Mouse (Mus musculus): Measurements from ENCODE around the gene Zeb2. TPM values are rescaled to one million over a fixed set of nuclear protein-coding genes. Genes with fewer than 3 reads are reported as not detected.

The Zeb2 gene
- polyA plus RNA-seq, 1 experiment from 2014 or later = 50.2 TPM

- Histone ChIP-seq H3K4me3 (replicated peaks) (no peak overlapping the region), H3K36me3 (no peaks in the 10 kb centered on the region; the same call in 1 of the 2 replicates), H3K4me1 (replicated peaks) (peaks cover 6% of the 10 kb centered on the region; the same call in 1 of the 2 replicates), H3K27me3 (no peaks in the 10 kb centered on the region), H3K9ac (replicated peaks) (no peak overlapping the region), H3K9me3 (no peaks in the 10 kb centered on the region), H3K27ac (no peak overlapping the region), H3K4me2 (replicated peaks) (no peak overlapping the region)
- WGBS = 74% methylated on average over 5 of the region's 5 CpGs
- no peak for ATAC-seq
Observed at GRCm38 (mm10) chr2:45017186-45017800, 99.9 kb downstream of the Zeb2 start.

GRCm38 (mm10) chr2:45013325-45013724 lies 103.9 kb downstream of the Zeb2 start:
- no peak overlapping the region for H3K27ac ChIP-seq
- no peak overlapping the region for H3K9ac ChIP-seq (replicated peaks)
- no peak overlapping the region for H3K4me2 ChIP-seq (replicated peaks)
- H3K9me3 ChIP-seq = no peaks in the 10 kb centered on the region
- no peak overlapping the region for H3K4me3 ChIP-seq (replicated peaks)
- no peaks in the 10 kb centered on the region for H3K27me3 ChIP-seq
- no peak for ATAC-seq
- no peaks in the 10 kb centered on the region for H3K4me1 ChIP-seq (replicated peaks)
- 94% methylated on average over 5 of the region's 5 CpGs for WGBS
- H3K36me3 ChIP-seq = peaks cover 4% of the 10 kb centered on the region; the same call in 1 of the 2 replicates

DNA sequence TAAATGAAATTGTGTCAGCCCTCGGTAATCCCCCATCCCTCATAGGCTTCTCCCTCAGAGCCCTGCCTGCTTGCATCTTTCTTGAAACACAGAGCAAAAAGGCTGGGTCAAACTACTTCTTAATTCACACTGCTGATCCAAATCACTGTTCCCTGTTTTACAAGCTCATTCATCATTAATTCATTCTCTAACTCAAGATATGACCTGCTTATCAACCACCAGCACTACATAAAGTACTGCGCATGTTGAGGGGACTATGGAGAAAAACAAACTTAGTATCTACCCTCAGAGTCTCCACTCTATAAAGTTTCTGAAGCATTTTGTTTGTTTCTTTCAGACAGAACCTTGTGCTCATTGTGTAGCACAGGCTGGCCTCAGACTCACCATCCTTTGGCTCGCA lies 104.5 kb downstream of the Zeb2 start:
- ATAC-seq = no peak
- WGBS = 82% methylated on average over 3 of the region's 3 CpGs

DNA sequence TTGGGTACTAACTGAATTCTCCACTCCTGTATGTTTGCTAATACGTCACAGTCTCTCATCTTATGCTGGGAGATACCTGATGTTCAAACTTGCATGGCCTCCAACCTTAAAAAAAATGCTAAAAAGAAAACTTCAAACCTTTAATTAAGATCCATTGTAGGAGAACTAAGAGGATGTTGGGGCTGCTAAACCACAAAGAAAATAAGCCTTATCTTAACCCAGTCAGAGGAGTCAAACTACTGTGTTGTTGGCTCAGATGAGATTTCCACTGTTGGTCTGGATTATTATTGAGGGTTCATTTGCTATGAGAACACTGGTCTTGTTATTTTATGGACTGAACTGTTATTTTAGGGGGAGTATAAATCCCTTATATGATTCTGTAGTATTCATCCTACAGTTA lies 106.5 kb downstream of the Zeb2 start:
- no peaks in the 10 kb centered on the region for H3K27me3 ChIP-seq
- no peaks in the 10 kb centered on the region for H3K4me1 ChIP-seq (replicated peaks)
- 100% methylated on average over 1 of the region's 1 CpGs for WGBS
- H3K27ac ChIP-seq = no peak overlapping the region
- ATAC-seq = no peak
- no peaks in the 10 kb centered on the region for H3K9me3 ChIP-seq
- H3K36me3 ChIP-seq = peaks cover 4% of the 10 kb centered on the region; the same call in 1 of the 2 replicates
- H3K4me3 ChIP-seq (replicated peaks) = no peak overlapping the region
- H3K4me2 ChIP-seq (replicated peaks) = no peak overlapping the region
- H3K9ac ChIP-seq (replicated peaks) = no peak overlapping the region

More for the DNA sequence above, 104.5 kb downstream of the Zeb2 start:
- no peak overlapping the region for H3K4me3 ChIP-seq (replicated peaks)
- no peak overlapping the region for H3K4me2 ChIP-seq (replicated peaks)
- H3K9me3 ChIP-seq = no peaks in the 10 kb centered on the region
- H3K36me3 ChIP-seq = peaks cover 4% of the 10 kb centered on the region; the same call in 1 of the 2 replicates
- no peak overlapping the region for H3K9ac ChIP-seq (replicated peaks)
- H3K27me3 ChIP-seq = no peaks in the 10 kb centered on the region
- no peak overlapping the region for H3K27ac ChIP-seq
- H3K4me1 ChIP-seq (replicated peaks) = no peaks in the 10 kb centered on the region

GRCm38 (mm10) chr2:44999906-45000305 lies 117.3 kb downstream of the Zeb2 start:
- H3K27ac ChIP-seq = no peak overlapping the region

DNA sequence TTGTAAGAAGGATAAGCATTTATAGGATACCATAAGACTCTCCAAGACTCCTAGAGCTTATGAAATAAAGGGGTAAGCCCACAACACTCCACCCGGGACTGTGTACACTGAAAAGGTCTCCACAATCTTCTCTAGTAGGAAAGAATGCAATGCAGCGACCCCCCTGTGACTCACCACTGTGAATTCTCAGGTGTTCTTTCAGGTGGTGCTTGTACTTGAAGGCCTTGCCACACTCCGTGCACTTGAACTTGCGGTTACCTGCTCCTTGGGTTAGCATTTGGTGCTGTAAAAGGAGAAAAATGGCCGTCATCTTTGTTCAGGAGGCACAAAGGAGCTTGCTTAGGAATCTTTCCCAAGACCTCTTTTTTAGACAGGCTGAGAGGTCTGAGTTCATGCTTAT lies 118.5 kb downstream of the Zeb2 start:
- Histone ChIP-seq H3K36me3 (peaks cover 49% of the 10 kb centered on the region), H3K4me1 (replicated peaks) (no peaks in the 10 kb centered on the region; the same call in 1 of the 2 replicates), H3K27me3 (no peaks in the 10 kb centered on the region), H3K9me3 (no peaks in the 10 kb centered on the region), H3K4me2 (replicated peaks) (no peak overlapping the region), H3K4me3 (replicated peaks) (no peak overlapping the region), H3K27ac (no peak overlapping the region), H3K9ac (replicated peaks) (no peak overlapping the region)
- ATAC-seq = no peak
- WGBS = 97% methylated on average over 5 of the region's 5 CpGs

More at GRCm38 (mm10) chr2:44999906-45000305, 117.3 kb downstream of the Zeb2 start:
- H3K4me3 ChIP-seq (replicated peaks) = no peak overlapping the region
- H3K9me3 ChIP-seq = no peaks in the 10 kb centered on the region
- ATAC-seq = no peak
- peaks cover 44% of the 10 kb centered on the region for H3K36me3 ChIP-seq
- H3K27me3 ChIP-seq = no peaks in the 10 kb centered on the region
- no peak overlapping the region for H3K9ac ChIP-seq (replicated peaks)
- no peak overlapping the region for H3K4me2 ChIP-seq (replicated peaks)
- H3K4me1 ChIP-seq (replicated peaks) = no peaks in the 10 kb centered on the region; the same call in 1 of the 2 replicates
- WGBS = 59% methylated on average over 6 of the region's 6 CpGs

GRCm38 (mm10) chr2:44981646-44982045 lies 135.5 kb downstream of the Zeb2 start:
- H3K27me3 ChIP-seq = 0 out of 2 replicates have a peak, but pooled peaks cover 3% of the 10 kb centered on the region
- no peak overlapping the region for H3K9ac ChIP-seq (replicated peaks)
- peaks cover 22% of the 10 kb centered on the region for H3K4me1 ChIP-seq (replicated peaks)
- ATAC-seq = no peak
- no peak overlapping the region for H3K4me3 ChIP-seq (replicated peaks)
- H3K9me3 ChIP-seq = no peaks in the 10 kb centered on the region
- H3K27ac ChIP-seq = no peak overlapping the region
- no peak overlapping the region for H3K4me2 ChIP-seq (replicated peaks)
- 93% methylated on average over 3 of the region's 3 CpGs for WGBS
- H3K36me3 ChIP-seq = no peaks in the 10 kb centered on the region

- 0 out of 2 replicates have a peak, but pooled peaks cover 3% of the 10 kb centered on the region for H3K27me3 ChIP-seq
- peak overlapping the region; percentile 36; the same call in 1 of the 2 replicates for H3K9ac ChIP-seq (replicated peaks)
- peak overlapping the region; percentile 63 for H3K4me2 ChIP-seq (replicated peaks)
- H3K36me3 ChIP-seq = no peaks in the 10 kb centered on the region
- ATAC-seq = peak; percentile 70
- H3K27ac ChIP-seq = no peak overlapping the region
- peaks cover 18% of the 10 kb centered on the region for H3K4me1 ChIP-seq (replicated peaks)
- peak overlapping the region; percentile 36 for H3K4me3 ChIP-seq (replicated peaks)
- no peaks in the 10 kb centered on the region for H3K9me3 ChIP-seq
- WGBS = 5% methylated on average over 18 of the region's 18 CpGs
Observed at GRCm38 (mm10) chr2:44979042-44979721, 138.0 kb downstream of the Zeb2 start.

DNA sequence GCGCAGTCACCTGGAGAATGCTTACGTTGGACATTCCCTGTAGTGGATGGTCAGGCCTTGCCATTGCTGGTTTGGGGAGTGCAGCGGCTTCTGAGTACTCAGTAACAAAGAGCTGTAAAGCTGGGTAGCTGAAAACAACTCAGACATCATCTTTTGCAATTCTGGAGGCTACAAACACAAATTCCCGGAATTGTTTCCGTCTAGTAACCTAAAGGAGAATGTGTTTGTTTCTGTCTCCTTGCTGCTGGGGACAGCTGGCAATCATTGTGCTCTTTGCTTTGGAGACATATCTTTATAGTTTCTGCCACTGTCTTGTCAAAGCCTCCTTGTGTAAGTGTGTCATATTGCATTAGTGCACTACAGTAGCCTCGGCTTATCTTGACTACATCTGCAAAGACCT lies 139.2 kb downstream of the Zeb2 start:
- 0 out of 2 replicates have a peak, but pooled peaks cover 3% of the 10 kb centered on the region for H3K27me3 ChIP-seq
- H3K4me3 ChIP-seq (replicated peaks) = no peak overlapping the region
- no peak for ATAC-seq
- H3K9ac ChIP-seq (replicated peaks) = no peak overlapping the region
- peaks cover 18% of the 10 kb centered on the region for H3K4me1 ChIP-seq (replicated peaks)
- H3K9me3 ChIP-seq = no peaks in the 10 kb centered on the region
- no peak overlapping the region for H3K27ac ChIP-seq
- WGBS = 82% methylated on average over 6 of the region's 6 CpGs
- H3K4me2 ChIP-seq (replicated peaks) = no peak overlapping the region
- no peaks in the 10 kb centered on the region for H3K36me3 ChIP-seq

GRCm38 (mm10) chr2:44977556-44977955 lies 139.6 kb downstream of the Zeb2 start:
- Histone ChIP-seq H3K4me2 (replicated peaks) (no peak overlapping the region), H3K4me3 (replicated peaks) (no peak overlapping the region), H3K27me3 (0 out of 2 replicates have a peak, but pooled peaks cover 3% of the 10 kb centered on the region), H3K27ac (no peak overlapping the region), H3K4me1 (replicated peaks) (peaks cover 18% of the 10 kb centered on the region), H3K9ac (replicated peaks) (no peak overlapping the region), H3K36me3 (no peaks in the 10 kb centered on the region), H3K9me3 (no peaks in the 10 kb centered on the region)
- no peak for ATAC-seq
- 69% methylated on average over 2 of the region's 2 CpGs for WGBS

DNA sequence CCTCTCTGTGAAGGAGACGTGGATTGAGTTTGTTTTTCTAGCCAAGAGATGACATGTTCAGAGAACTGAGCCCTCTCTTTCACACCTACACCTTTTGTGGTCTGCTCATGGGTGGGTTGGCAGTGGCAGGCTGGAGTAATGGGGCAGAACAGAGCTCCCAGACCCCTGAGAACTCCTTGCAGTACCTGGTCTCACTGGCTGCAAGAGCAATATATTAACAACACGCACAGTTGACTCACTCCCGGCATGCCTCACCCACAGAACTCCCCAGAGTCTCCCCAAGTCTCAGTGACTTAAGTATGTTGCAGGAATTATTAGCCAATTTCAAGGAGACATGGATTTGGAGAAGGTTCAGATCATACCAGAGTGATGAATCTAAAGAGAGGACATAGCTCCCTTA lies 140.1 kb downstream of the Zeb2 start:
- 75% methylated on average over 3 of the region's 3 CpGs for WGBS
- Histone ChIP-seq H3K4me1 (replicated peaks) (peaks cover 18% of the 10 kb centered on the region), H3K9me3 (no peaks in the 10 kb centered on the region), H3K27ac (no peak overlapping the region), H3K4me2 (replicated peaks) (no peak overlapping the region), H3K9ac (replicated peaks) (no peak overlapping the region), H3K27me3 (0 out of 2 replicates have a peak, but pooled peaks cover 3% of the 10 kb centered on the region), H3K4me3 (replicated peaks) (no peak overlapping the region), H3K36me3 (no peaks in the 10 kb centered on the region)
- no peak for ATAC-seq

- WGBS = 45% methylated on average over 4 of the region's 4 CpGs
Observed at GRCm38 (mm10) chr2:44976484-44976883, 140.7 kb downstream of the Zeb2 start.

More at GRCm38 (mm10) chr2:44976484-44976883, 140.7 kb downstream of the Zeb2 start:
- no peak overlapping the region for H3K27ac ChIP-seq
- no peak for ATAC-seq
- no peak overlapping the region for H3K4me2 ChIP-seq (replicated peaks)
- peaks cover 18% of the 10 kb centered on the region for H3K4me1 ChIP-seq (replicated peaks)
- no peak overlapping the region for H3K9ac ChIP-seq (replicated peaks)
- H3K36me3 ChIP-seq = no peaks in the 10 kb centered on the region
- H3K4me3 ChIP-seq (replicated peaks) = no peak overlapping the region
- 0 out of 2 replicates have a peak, but pooled peaks cover 3% of the 10 kb centered on the region for H3K27me3 ChIP-seq
- no peaks in the 10 kb centered on the region for H3K9me3 ChIP-seq

Measured in midbrain, embryonic 13.5 days (tissue).